Mouse (Mus musculus) hindbrain, embryonic 13.5 days (tissue): ENCODE measurements at regions not wholly inside any gene's neighbourhood (a gene's known extent, or its start where the extent isn't known, plus 50 kb on each side); places are given as distances from the start of the nearest gene placed in this dataset.
A peak's percentile ranks its signal among the peaks of the same experiment; 100 is the strongest.
"Not testable (repeated sequence)": the region's sequence is repeated elsewhere in the genome, so short reads cannot be mapped to it uniquely, and the experiment has no call there.

Experiments
- ATAC-seq: fragments of 200-750 bp; cut with Nextera tagmentation; 2 replicates; pipeline ENCODE4 v1.8.0; 2017; ENCODE audit warnings: moderate TSS enrichment; ENCODE audit not compliant: low FRiP score
- H3K27ac ChIP-seq: fragments of 300-500 bp; sonication (generic); 2 replicates; pipeline ENCODE4 v1.5.1; 2015; ENCODE audit warnings: inconsistent platforms, mild to moderate bottlenecking, moderate library complexity
- H3K27me3 ChIP-seq: fragments of 300-500 bp; sonication (generic); 2 replicates; pipeline ENCODE4 v1.6.1; 2015; ENCODE audit warnings: mild to moderate bottlenecking, inconsistent platforms
- H3K36me3 ChIP-seq: fragments of 300-500 bp; sonication (generic); 2 replicates; pipeline ENCODE4 v1.6.1; 2015; ENCODE audit warnings: mild to moderate bottlenecking, inconsistent platforms
- H3K4me1 ChIP-seq: fragments of 300-500 bp; sonication (generic); replicated peaks from 2 replicates; pipeline ENCODE4 v1.6.1; 2015; ENCODE audit warnings: inconsistent platforms
- H3K4me2 ChIP-seq: fragments of 300-500 bp; sonication (generic); 2 replicates; pipeline ENCODE4 v1.6.1; 2015; ENCODE audit warnings: inconsistent platforms, mild to moderate bottlenecking, moderate library complexity
- H3K4me3 ChIP-seq: fragments of 300-500 bp; sonication (generic); 2 replicates; pipeline ENCODE4 v1.5.1; 2015; ENCODE audit warnings: mild to moderate bottlenecking, inconsistent platforms
- H3K9ac ChIP-seq: fragments of 300-500 bp; sonication (generic); 2 replicates; pipeline ENCODE4 v1.6.1; 2015; ENCODE audit warnings: mild to moderate bottlenecking, inconsistent platforms
- H3K9me3 ChIP-seq: fragments of 300-500 bp; sonication (generic); 2 replicates; pipeline ENCODE4 v1.6.1; 2016; ENCODE audit warnings: inconsistent platforms
- WGBS: fragments of 180-500 bp; shearing (Covaris S2); methylation state at CpG from one replicate; pipeline ENCODE4 v1.1.7; 2015; 5-methylcytosine and 5-hydroxymethylcytosine counted together

GRCm38 (mm10) chr16:50533881-50534280 lies 57.1 kb downstream of the Ccdc54 start:
- Histone ChIP-seq H3K4me1 (peaks cover 10% of the 10 kb centered on the region), H3K27me3 (0 out of 2 replicates have a peak, but pooled peaks cover 3% of the 10 kb centered on the region), H3K4me3 (no peak overlapping the region), H3K9me3 (no peaks in the 10 kb centered on the region), H3K36me3 (no peaks in the 10 kb centered on the region), H3K9ac (no peak overlapping the region), H3K4me2 (no peak overlapping the region), H3K27ac (no peak overlapping the region)
- 64% methylated on average over 3 of the region's 3 CpGs for whole genome bisulfite sequencing
- no peak for ATAC-seq

GRCm38 (mm10) chr16:50529511-50530416 lies 61.2 kb downstream of the Ccdc54 start:
- ATAC-seq, result peak; percentile 63
- Histone ChIP-seq H3K27ac (peak overlapping the region; percentile 93), H3K27me3 (0 out of 2 replicates have a peak, but pooled peaks cover 3% of the 10 kb centered on the region), H3K4me3 (peak overlapping the region; percentile 79), H3K4me1 (peaks cover 10% of the 10 kb centered on the region), H3K4me2 (peak overlapping the region; percentile 95), H3K9ac (peak overlapping the region; percentile 89), H3K9me3 (no peaks in the 10 kb centered on the region), H3K36me3 (no peaks in the 10 kb centered on the region)
- 0% methylated on average over 46 of the region's 46 CpGs for WGBS

- WGBS, result under 1% methylated on average over 80 of the region's 81 CpGs
- Histone ChIP-seq H3K4me2 (peak overlapping the region; percentile 95), H3K27ac (peak overlapping the region; percentile 93), H3K27me3 (0 out of 2 replicates have a peak, but pooled peaks cover 3% of the 10 kb centered on the region), H3K9me3 (no peaks in the 10 kb centered on the region), H3K9ac (peak overlapping the region; percentile 89), H3K36me3 (no peaks in the 10 kb centered on the region), H3K4me1 (peaks cover 10% of the 10 kb centered on the region), H3K4me3 (peak overlapping the region; percentile 79)
- peak; percentile 89 for ATAC-seq
These were observed 62.1 kb downstream of the Ccdc54 start for GRCm38 (mm10) chr16:50528677-50529510.

- H3K4me2 ChIP-seq, result peak overlapping the region; percentile 95
- ATAC-seq, result peak; percentile 39
- H3K9ac ChIP-seq, result peak overlapping the region; percentile 89
- WGBS, result 1% methylated on average over 9 of the region's 9 CpGs
- H3K27me3 ChIP-seq, result 0 out of 2 replicates have a peak, but pooled peaks cover 3% of the 10 kb centered on the region
- H3K9me3 ChIP-seq, result no peaks in the 10 kb centered on the region
- no peaks in the 10 kb centered on the region for H3K36me3 ChIP-seq
- H3K4me1 ChIP-seq, result peaks cover 10% of the 10 kb centered on the region
- peak overlapping the region; percentile 93 for H3K27ac ChIP-seq
- H3K4me3 ChIP-seq, result peak overlapping the region; percentile 79
These were observed 62.6 kb downstream of the Ccdc54 start for GRCm38 (mm10) chr16:50528355-50528676.

GRCm38 (mm10) chr16:50526930-50527329 lies 64.0 kb downstream of the Ccdc54 start:
- H3K27me3 ChIP-seq, H3K9ac ChIP-seq, H3K4me1 ChIP-seq, H3K4me3 ChIP-seq, H3K27ac ChIP-seq, H3K4me2 ChIP-seq, H3K36me3 ChIP-seq, ATAC-seq, H3K9me3 ChIP-seq: not testable (repeated sequence)
- 73% methylated on average over 5 of the region's 5 CpGs for WGBS

- Histone ChIP-seq H3K27ac (no peak overlapping the region), H3K9me3 (no peaks in the 10 kb centered on the region), H3K9ac (no peak overlapping the region), H3K4me1 (peaks cover 10% of the 10 kb centered on the region), H3K4me3 (no peak overlapping the region), H3K4me2 (no peak overlapping the region), H3K27me3 (no peaks in the 10 kb centered on the region), H3K36me3 (no peaks in the 10 kb centered on the region)
- no peak for ATAC-seq
- WGBS, result 94% methylated on average over 11 of the region's 11 CpGs
These were observed 65.0 kb downstream of the Ccdc54 start for GRCm38 (mm10) chr16:50525934-50526366.

GRCm38 (mm10) chr16:50525504-50525903 lies 65.5 kb downstream of the Ccdc54 start:
- H3K4me2 ChIP-seq, result no peak overlapping the region
- peaks cover 8% of the 10 kb centered on the region for H3K4me1 ChIP-seq
- no peak overlapping the region for H3K9ac ChIP-seq
- no peak overlapping the region for H3K27ac ChIP-seq
- ATAC-seq, result no peak
- no peaks in the 10 kb centered on the region for H3K27me3 ChIP-seq
- H3K4me3 ChIP-seq, result no peak overlapping the region
- H3K9me3 ChIP-seq, result no peaks in the 10 kb centered on the region
- H3K36me3 ChIP-seq, result no peaks in the 10 kb centered on the region
- 91% methylated on average over 9 of the region's 9 CpGs for WGBS

- ATAC-seq, result no peak
- no peaks in the 10 kb centered on the region for H3K27me3 ChIP-seq
- H3K4me3 ChIP-seq, result no peak overlapping the region
- no peaks in the 10 kb centered on the region for H3K9me3 ChIP-seq
- no peak overlapping the region for H3K27ac ChIP-seq
- H3K36me3 ChIP-seq, result no peaks in the 10 kb centered on the region
- no peak overlapping the region for H3K4me2 ChIP-seq
- 84% methylated on average over 10 of the region's 10 CpGs for WGBS
- no peaks in the 10 kb centered on the region for H3K4me1 ChIP-seq
- H3K9ac ChIP-seq, result no peak overlapping the region
These were observed 71.3 kb downstream of the Ccdc54 start for GRCm38 (mm10) chr16:50519610-50520009.

- Histone ChIP-seq H3K9ac (no peak overlapping the region), H3K36me3 (no peaks in the 10 kb centered on the region), H3K4me3 (no peak overlapping the region), H3K4me1 (no peaks in the 10 kb centered on the region), H3K27ac (no peak overlapping the region), H3K4me2 (no peak overlapping the region), H3K9me3 (no peaks in the 10 kb centered on the region), H3K27me3 (no peaks in the 10 kb centered on the region)
- ATAC-seq, result no peak
- 78% methylated on average over 11 of the region's 11 CpGs for WGBS
These were observed 74.4 kb downstream of the Ccdc54 start for GRCm38 (mm10) chr16:50516579-50516978.

- H3K4me3 ChIP-seq, result no peak overlapping the region
- 94% methylated on average over 8 of the region's 8 CpGs for WGBS
- H3K4me1 ChIP-seq, result no peaks in the 10 kb centered on the region
- ATAC-seq, result no peak
- H3K9ac ChIP-seq, result no peak overlapping the region
- H3K36me3 ChIP-seq, result no peaks in the 10 kb centered on the region
- H3K9me3 ChIP-seq, result no peaks in the 10 kb centered on the region
- no peaks in the 10 kb centered on the region for H3K27me3 ChIP-seq
- H3K27ac ChIP-seq, result no peak overlapping the region
- no peak overlapping the region for H3K4me2 ChIP-seq
These were observed 75.9 kb downstream of the Ccdc54 start for GRCm38 (mm10) chr16:50515039-50515438.

- Histone ChIP-seq H3K27ac (no peak overlapping the region), H3K4me1 (no peaks in the 10 kb centered on the region), H3K4me3 (no peak overlapping the region), H3K4me2 (no peak overlapping the region), H3K9me3 (no peaks in the 10 kb centered on the region), H3K9ac (no peak overlapping the region), H3K27me3 (no peaks in the 10 kb centered on the region), H3K36me3 (no peaks in the 10 kb centered on the region)
- no peak for ATAC-seq
- 58% methylated on average over 3 of the region's 3 CpGs for WGBS
These were observed 78.9 kb downstream of the Ccdc54 start for GRCm38 (mm10) chr16:50512080-50512479.

GRCm38 (mm10) chr16:50509529-50509895 lies 77.3 kb upstream of the Bbx start:
- Histone ChIP-seq H3K4me3 (no peak overlapping the region), H3K36me3 (no peaks in the 10 kb centered on the region), H3K27me3 (no peaks in the 10 kb centered on the region), H3K27ac (no peak overlapping the region), H3K4me2 (no peak overlapping the region), H3K9me3 (no peaks in the 10 kb centered on the region), H3K9ac (no peak overlapping the region), H3K4me1 (no peaks in the 10 kb centered on the region)
- WGBS, result 37% methylated on average over 4 of the region's 4 CpGs
- no peak for ATAC-seq
